Mouse (Mus musculus) heart, postnatal 0 days (tissue): ENCODE results near the gene Spata17.

Experiments used
- CTCF ChIP-seq: IDR thresholded peaks from 2 replicates; pipeline ENCODE4 v1.5.1; 2016; ENCODE audit warnings: antibody characterized with exemption, control low read depth, low read depth
- EP300 ChIP-seq: IDR thresholded peaks from 2 replicates; pipeline ENCODE4 v1.6.1; 2016; ENCODE audit warnings: antibody characterized with exemption, low read depth

- no peak for TF ChIP-seq CTCF
- no peak for TF ChIP-seq EP300
These were observed 17.8 kb upstream of the Spata17 start for GRCm38 (mm10) chr1:187232996-187233615.
